Mouse (Mus musculus): ENCODE results near the gene Rnf41.

The Rnf41 gene

GRCm38 (mm10) chr10:128411211-128412054 is at the start of gene Rnf41, which contains the start of gene Nabp2:
Gene Rnf41 (plus strand): TSS chr10:128411657.
Gene Nabp2 (minus strand): TSS chr10:128411492.
- DNase-seq (ENCODE audit: low spot score in 2 of 2): peak; percentile 97

GRCm38 (mm10) chr10:128361836-128362235 is 49.6 kb upstream of the Rnf41 start:
- no peak for DNase-seq (ENCODE audit: low spot score in 2 of 2)

GRCm38 (mm10) chr10:128362568-128362967 is 48.9 kb upstream of the Rnf41 start:
- DNase-seq (ENCODE audit: low spot score in 2 of 2): peak in 1 of 2 experiments; percentile 29

- no peak for DNase-seq (ENCODE audit: low spot score in 2 of 2)
Observed at GRCm38 (mm10) chr10:128367899-128368401, 43.5 kb upstream of the Rnf41 start.

- DNase-seq (ENCODE audit: low spot score in 2 of 2): peak; percentile 91 to 92
Observed at GRCm38 (mm10) chr10:128368402-128369217, 42.8 kb upstream of the Rnf41 start, which contains the start of gene Coq10a. Gene Coq10a (minus strand): TSS chr10:128368997.

GRCm38 (mm10) chr10:128369218-128369543 is 42.3 kb upstream of the Rnf41 start:
- no peak for DNase-seq (ENCODE audit: low spot score in 2 of 2)

- no peak for DNase-seq (ENCODE audit: low spot score in 2 of 2)
Observed at GRCm38 (mm10) chr10:128369599-128369998, 41.9 kb upstream of the Rnf41 start.

- no peak for DNase-seq (ENCODE audit: low spot score in 2 of 2)
Observed at GRCm38 (mm10) chr10:128370021-128370420, 41.4 kb upstream of the Rnf41 start.

- DNase-seq (ENCODE audit: low spot score in 2 of 2): no peak
Observed at GRCm38 (mm10) chr10:128370601-128371000, 40.9 kb upstream of the Rnf41 start.

GRCm38 (mm10) chr10:128372142-128372541 is 39.3 kb upstream of the Rnf41 start:
- no peak for DNase-seq (ENCODE audit: low spot score in 2 of 2)

DNA sequence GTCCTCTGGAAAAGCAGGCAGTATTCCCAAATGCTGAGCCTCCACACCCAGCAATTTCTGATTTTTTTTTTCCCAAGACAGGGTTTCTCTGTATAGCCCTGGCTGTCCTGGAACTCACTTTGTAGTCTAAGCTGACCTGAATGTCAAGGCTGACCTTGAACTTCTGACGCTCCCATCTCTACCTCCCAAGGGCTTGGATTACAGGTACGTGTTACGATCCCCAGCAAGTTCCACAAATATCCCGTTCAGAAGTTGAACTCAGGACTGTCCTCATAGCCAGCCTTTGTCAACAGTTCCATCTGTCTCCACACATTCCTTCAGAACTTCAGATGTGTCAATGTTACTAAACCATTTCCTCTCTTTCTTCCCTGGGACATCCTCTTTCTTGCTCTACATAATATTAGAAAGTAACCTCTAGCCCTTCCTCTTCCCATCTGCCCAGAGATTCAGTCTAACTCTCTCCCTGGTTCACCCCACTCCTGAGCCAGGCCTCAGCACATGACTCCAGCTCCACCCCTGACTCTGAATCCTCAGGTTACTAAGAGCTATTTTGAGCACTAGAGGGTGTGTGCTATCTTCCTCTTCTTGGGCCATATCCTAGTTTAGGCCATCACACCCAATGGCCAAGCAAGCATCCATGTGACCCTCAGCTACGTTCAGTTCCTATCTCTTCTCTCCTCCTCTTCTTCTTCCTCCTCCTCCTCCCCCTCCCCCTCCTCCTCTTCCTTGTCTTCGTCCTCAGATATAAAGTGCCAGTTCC is 38.3 kb upstream of the Rnf41 start:
- no peak for DNase-seq (ENCODE audit: low spot score in 2 of 2)

GRCm38 (mm10) chr10:128374393-128374792 is 37.1 kb upstream of the Rnf41 start:
- DNase-seq (ENCODE audit: low spot score in 2 of 2): no peak

DNA sequence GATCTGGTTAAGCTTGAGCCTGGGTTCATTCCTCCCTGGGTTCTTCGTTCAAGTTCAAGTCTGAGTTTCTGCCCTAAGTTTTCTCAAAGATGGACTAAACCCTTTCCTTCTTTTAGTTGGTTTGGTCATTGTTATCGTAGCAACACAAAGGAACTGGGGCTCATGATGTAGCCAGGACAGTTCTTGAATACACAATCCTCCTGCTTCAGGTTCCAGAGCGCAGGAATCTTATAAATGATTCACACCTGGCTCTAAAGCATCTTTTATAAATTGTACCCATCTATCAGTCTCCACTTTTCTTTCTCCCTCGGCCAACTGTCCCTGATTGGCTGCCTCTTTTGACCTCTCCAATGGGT is 35.4 kb upstream of the Rnf41 start:
- DNase-seq (ENCODE audit: low spot score in 2 of 2): no peak

DNA sequence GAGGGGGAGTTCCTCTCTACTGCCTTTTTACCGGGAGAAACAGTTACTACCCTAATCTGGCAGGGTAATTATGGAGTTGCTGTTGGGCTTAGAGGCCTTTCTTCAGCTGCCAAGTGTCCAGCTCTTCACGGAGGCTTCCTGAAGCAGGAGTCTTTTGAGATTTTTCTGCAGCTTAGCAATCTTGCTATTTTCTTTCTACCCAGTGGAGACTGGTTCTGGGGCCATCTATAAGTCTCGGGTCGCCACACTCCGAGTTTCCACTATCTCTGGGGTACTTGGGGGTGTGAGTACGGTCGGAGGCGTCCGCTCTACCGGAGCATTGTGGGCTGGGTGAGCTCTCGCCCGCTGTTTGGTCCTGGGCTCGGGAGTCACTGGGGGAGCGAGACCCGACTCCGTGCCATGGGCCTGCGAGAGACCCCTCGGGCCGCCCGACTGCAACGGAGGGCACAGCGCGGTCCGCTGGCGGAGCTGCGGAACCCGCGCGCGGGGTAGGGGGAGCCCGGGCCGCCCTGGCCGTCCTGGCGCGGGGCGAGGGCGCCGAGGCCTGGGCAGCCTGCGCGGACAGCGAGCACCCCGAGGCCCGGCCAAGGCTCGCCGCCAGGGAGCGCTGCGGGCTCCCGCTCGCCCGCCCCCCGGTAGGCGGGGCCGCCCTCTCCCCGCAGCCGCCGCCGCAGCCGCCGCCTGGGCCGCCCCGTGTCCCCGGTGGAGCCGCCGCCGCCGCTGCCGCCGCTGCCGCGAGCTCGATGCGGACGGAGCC is 34.8 kb upstream of the Rnf41 start, which contains the start of gene Ankrd52:
TSS of gene Ankrd52 (plus strand) at position 661 of the 757 bp plus-strand sequence.
- peak; percentile 81 to 86 for DNase-seq (ENCODE audit: low spot score in 2 of 2)

DNA sequence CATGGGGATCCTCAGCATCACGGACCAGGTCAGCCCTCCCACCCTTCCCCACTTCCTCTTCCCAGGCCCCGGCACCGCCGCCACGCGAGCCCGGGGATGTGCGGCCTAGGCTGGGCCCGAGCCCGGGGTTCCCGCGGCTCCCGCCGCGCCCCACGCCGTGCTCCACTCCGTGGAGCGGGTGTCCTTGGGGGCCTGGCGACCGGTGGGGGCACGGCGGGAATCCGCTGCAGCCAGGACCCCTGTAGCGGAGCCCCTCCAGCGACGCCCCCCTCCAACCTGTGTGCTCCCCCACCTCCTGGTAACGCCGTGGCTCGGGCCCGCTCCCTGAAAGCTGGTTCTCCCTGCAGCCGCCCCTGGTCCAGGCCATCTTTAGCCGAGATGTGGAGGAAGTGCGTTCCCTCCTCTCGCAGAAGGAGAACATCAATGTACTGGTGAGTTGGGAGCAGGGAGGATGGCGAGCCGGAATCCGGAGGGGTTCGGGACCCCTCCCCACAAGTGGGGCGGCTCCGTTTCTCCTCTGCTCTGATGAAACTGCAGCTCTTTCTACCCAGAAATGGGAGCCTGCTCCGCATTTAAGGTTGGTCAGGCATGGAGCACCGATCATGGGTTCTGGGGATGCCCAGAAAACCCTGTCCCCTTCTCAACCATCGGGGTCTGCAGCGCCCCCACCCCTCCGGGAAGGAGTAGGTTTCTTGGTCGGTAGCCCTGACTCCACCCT is 34.1 kb upstream of the Rnf41 start:
- peak; percentile 29 to 39 for DNase-seq (ENCODE audit: low spot score in 2 of 2)

- DNase-seq (ENCODE audit: low spot score in 2 of 2): no peak
Observed at GRCm38 (mm10) chr10:128377940-128378448, 33.5 kb upstream of the Rnf41 start.

DNA sequence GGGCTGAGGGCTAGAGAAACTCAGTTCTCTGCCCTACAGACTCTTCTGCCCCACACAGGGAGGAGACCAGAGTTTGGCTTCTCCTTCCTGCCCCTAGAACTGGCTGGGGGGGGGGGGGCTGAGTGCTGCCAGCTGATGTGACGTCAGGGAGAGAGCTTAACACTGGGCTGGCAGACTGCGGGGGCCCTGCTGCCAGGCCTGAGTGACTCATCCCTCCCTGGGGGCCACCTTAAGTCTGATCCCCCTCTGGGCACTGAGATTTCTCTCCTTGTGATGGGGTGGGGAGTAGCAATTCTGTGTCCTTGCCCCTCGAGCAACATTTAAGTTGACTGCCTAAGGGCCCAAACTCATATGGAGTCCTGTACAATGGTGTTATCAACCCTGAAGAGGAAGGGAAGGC is 33.0 kb upstream of the Rnf41 start:
- no peak for DNase-seq (ENCODE audit: low spot score in 2 of 2)

GRCm38 (mm10) chr10:128379260-128379659 is 32.2 kb upstream of the Rnf41 start:
- no peak for DNase-seq (ENCODE audit: low spot score in 2 of 2)

- no peak for DNase-seq (ENCODE audit: low spot score in 2 of 2)
Observed at GRCm38 (mm10) chr10:128380565-128380964, 30.9 kb upstream of the Rnf41 start.

- no peak for DNase-seq (ENCODE audit: low spot score in 2 of 2)
Observed at GRCm38 (mm10) chr10:128382482-128382881, 29.0 kb upstream of the Rnf41 start.

Data from spleen, postnatal 36 days (tissue).